Mouse (Mus musculus) midbrain, embryonic 15.5 days (tissue): ENCODE measurements around the gene Akain1. TPM values are rescaled to one million over a fixed set of nuclear protein-coding genes. Genes with fewer than 3 reads are reported as not detected.

Source experiments
- ATAC-seq: fragments of 200-750 bp; cut with Nextera tagmentation; replicated peaks from 2 replicates; pipeline ENCODE4 v1.8.0; 2017; ENCODE audit warnings: moderate TSS enrichment
- H3K27ac ChIP-seq: fragments of 300-500 bp; sonication (generic); 2 replicates; pipeline ENCODE4 v1.5.1; 2015; ENCODE audit warnings: mild to moderate bottlenecking, inconsistent platforms
- H3K27me3 ChIP-seq: fragments of 300-500 bp; sonication (generic); replicated peaks from 2 replicates; pipeline ENCODE4 v1.6.1; 2015; ENCODE audit warnings: inconsistent platforms
- H3K36me3 ChIP-seq: fragments of 300-500 bp; sonication (generic); replicated peaks from 2 replicates; pipeline ENCODE4 v1.6.1; 2015; ENCODE audit warnings: inconsistent platforms
- H3K4me1 ChIP-seq: fragments of 300-500 bp; sonication (generic); 2 replicates; pipeline ENCODE4 v1.6.1; 2015; ENCODE audit warnings: inconsistent platforms
- H3K4me2 ChIP-seq: fragments of 300-500 bp; sonication (generic); 2 replicates; pipeline ENCODE4 v1.6.1; 2015; ENCODE audit warnings: inconsistent platforms, mild to moderate bottlenecking, moderate library complexity
- H3K4me3 ChIP-seq: fragments of 300-500 bp; sonication (generic); 2 replicates; pipeline ENCODE4 v1.5.1; 2015; ENCODE audit warnings: mild to moderate bottlenecking, inconsistent platforms
- H3K9ac ChIP-seq: fragments of 300-500 bp; sonication (generic); 2 replicates; pipeline ENCODE4 v1.6.1; 2015; ENCODE audit warnings: mild to moderate bottlenecking, inconsistent platforms
- H3K9me3 ChIP-seq: fragments of 300-500 bp; sonication (generic); 2 replicates; pipeline ENCODE4 v1.6.1; 2016; ENCODE audit warnings: inconsistent platforms
- WGBS: fragments of 180-500 bp; shearing (Covaris S2); methylation state at CpG from one replicate; pipeline ENCODE4 v1.1.7; 2015; ENCODE audit warnings: mixed read lengths; 5-methylcytosine and 5-hydroxymethylcytosine counted together
- polyA plus RNA-seq: library from polyadenylated mRNA; unstranded; fragments of >200 nt; fragmentation: Nextera tagmentation; extraction: Ambion mirVana; gene quantifications from 2 replicates; pipeline ENCODE4 v1.2.1, GENCODE M21; 2015

The Akain1 gene
- polyA plus RNA-seq, 1 experiment from 2014 or later: 0.56 TPM

GRCm38 (mm10) chr17:69488826-69489225 is 49.7 kb downstream of the Akain1 start:
- 94% methylated on average over 5 of the region's 5 CpGs for WGBS
- no peaks in the 10 kb centered on the region for H3K4me1 ChIP-seq
- no peak for ATAC-seq
- no peaks in the 10 kb centered on the region for H3K9me3 ChIP-seq
- H3K4me2 ChIP-seq: no peak overlapping the region
- no peaks in the 10 kb centered on the region for H3K27me3 ChIP-seq
- no peak overlapping the region for H3K4me3 ChIP-seq
- no peak overlapping the region for H3K27ac ChIP-seq
- no peaks in the 10 kb centered on the region for H3K36me3 ChIP-seq
- no peak overlapping the region for H3K9ac ChIP-seq

DNA sequence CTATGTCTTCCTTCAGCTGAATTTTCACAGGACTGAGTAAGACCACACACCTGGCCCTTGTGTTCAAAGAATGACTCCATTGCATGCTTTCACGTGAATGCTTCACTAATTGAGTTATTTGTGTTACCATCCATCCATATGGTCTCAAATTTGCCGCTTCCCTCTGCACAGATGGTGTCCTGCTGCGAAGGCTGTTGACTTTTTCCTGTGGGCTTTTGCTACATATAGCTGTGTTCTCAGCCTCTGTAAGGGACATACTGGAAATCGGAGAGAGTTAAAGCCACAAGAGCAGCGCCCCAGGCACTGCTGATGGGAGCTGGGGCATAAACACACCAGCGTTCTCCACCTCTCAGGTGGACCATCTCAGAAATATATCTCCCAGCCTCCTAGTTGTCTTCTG is 53.2 kb downstream of the Akain1 start:
- ATAC-seq: no peak
- H3K4me3 ChIP-seq: no peak overlapping the region
- no peak overlapping the region for H3K9ac ChIP-seq
- no peaks in the 10 kb centered on the region for H3K9me3 ChIP-seq
- H3K4me2 ChIP-seq: no peak overlapping the region
- H3K36me3 ChIP-seq: no peaks in the 10 kb centered on the region
- no peaks in the 10 kb centered on the region for H3K4me1 ChIP-seq
- no peak overlapping the region for H3K27ac ChIP-seq
- H3K27me3 ChIP-seq: no peaks in the 10 kb centered on the region
- 76% methylated on average over 6 of the region's 6 CpGs for WGBS

DNA sequence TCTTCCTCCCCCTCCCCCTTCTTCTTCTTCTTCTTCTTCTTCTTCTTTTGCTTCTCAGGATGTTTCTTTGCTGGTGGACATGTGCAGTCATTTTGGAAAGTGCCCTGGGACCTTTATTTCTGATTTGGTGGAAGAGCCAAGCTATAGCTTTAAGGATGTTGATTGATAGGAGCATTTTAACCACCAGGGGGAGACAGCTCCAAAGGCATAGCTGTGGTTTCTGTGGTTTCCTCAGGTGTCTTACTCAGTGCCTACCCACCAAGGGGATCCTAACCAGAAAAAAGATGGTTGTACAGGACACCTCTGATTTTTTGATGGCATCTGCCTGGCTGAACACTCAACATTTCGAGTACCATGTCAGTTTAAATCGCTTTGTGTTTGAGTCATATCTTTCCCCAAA is 56.4 kb downstream of the Akain1 start:
- whole genome bisulfite sequencing: 53% methylated on average over 2 of the region's 2 CpGs
- no peaks in the 10 kb centered on the region for H3K4me1 ChIP-seq

GRCm38 (mm10) chr17:69496125-69496524 is 57.0 kb downstream of the Akain1 start:
- H3K27me3 ChIP-seq: no peaks in the 10 kb centered on the region
- WGBS: 88% methylated on average over 3 of the region's 3 CpGs
- ATAC-seq: no peak
- H3K36me3 ChIP-seq: no peaks in the 10 kb centered on the region
- H3K9me3 ChIP-seq: no peaks in the 10 kb centered on the region
- no peak overlapping the region for H3K4me2 ChIP-seq
- H3K4me3 ChIP-seq: no peak overlapping the region
- H3K4me1 ChIP-seq: no peaks in the 10 kb centered on the region
- no peak overlapping the region for H3K9ac ChIP-seq
- H3K27ac ChIP-seq: no peak overlapping the region

More for the DNA sequence above, 56.4 kb downstream of the Akain1 start:
- H3K27ac ChIP-seq: no peak overlapping the region
- H3K9ac ChIP-seq: no peak overlapping the region
- no peak for ATAC-seq
- H3K4me3 ChIP-seq: no peak overlapping the region
- no peaks in the 10 kb centered on the region for H3K9me3 ChIP-seq
- no peaks in the 10 kb centered on the region for H3K27me3 ChIP-seq
- no peaks in the 10 kb centered on the region for H3K36me3 ChIP-seq
- no peak overlapping the region for H3K4me2 ChIP-seq

DNA sequence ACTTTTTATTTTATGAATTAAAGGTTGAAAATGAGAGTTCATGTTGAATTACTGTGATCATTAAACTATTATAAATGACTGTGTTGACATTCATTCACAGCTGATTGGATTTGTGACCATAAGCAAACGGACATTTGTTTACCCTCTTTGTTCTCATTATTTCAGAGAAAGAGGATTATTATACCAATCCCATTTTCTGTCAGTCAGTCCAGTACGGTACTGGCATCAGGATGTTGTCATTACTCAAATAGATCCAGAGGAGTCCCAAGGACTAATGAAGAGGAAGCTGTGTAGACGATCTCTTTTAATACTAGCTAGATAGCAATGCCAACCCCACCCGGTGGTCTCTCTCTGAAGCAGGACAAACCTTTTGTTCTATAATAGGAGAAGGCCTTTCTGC is 58.2 kb downstream of the Akain1 start:
- H3K9me3 ChIP-seq: no peaks in the 10 kb centered on the region
- H3K4me1 ChIP-seq: no peaks in the 10 kb centered on the region
- no peak for ATAC-seq
- H3K9ac ChIP-seq: no peak overlapping the region
- no peak overlapping the region for H3K4me3 ChIP-seq
- no peaks in the 10 kb centered on the region for H3K36me3 ChIP-seq
- no peak overlapping the region for H3K4me2 ChIP-seq
- H3K27me3 ChIP-seq: no peaks in the 10 kb centered on the region
- H3K27ac ChIP-seq: no peak overlapping the region
- 64% methylated on average over 4 of the region's 4 CpGs for WGBS

DNA sequence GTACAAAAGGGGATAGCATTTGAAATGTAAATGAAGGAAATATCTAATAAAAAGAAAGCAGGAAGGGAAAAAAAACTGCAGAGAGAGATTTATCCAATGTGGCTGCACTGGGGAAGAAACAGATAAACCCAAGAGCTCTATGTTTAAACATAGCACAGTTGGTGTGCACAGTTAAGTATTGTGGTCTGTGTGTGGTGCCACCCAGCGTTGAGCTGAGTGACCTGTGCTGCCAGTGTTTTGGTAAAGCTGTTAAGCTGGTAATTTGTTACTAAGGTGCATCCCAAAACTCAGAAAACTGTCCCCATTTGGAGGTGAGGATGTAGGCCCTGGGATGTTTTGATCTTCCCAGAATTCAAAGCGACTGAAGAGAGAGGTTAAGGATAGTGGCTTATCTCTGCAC is 59.8 kb downstream of the Akain1 start:
- Histone ChIP-seq H3K27ac (no peak overlapping the region), H3K4me1 (no peaks in the 10 kb centered on the region), H3K36me3 (no peaks in the 10 kb centered on the region), H3K27me3 (no peaks in the 10 kb centered on the region), H3K4me2 (no peak overlapping the region), H3K9ac (no peak overlapping the region), H3K9me3 (no peaks in the 10 kb centered on the region), H3K4me3 (no peak overlapping the region)
- ATAC-seq: no peak
- WGBS: 44% methylated on average over 2 of the region's 2 CpGs

GRCm38 (mm10) chr17:69499441-69499840 is 60.3 kb downstream of the Akain1 start:
- 0 out of 2 replicates have a peak, but pooled peaks have one; percentile 37 for ATAC-seq
- Histone ChIP-seq H3K9me3 (no peaks in the 10 kb centered on the region), H3K9ac (no peak overlapping the region), H3K27me3 (no peaks in the 10 kb centered on the region), H3K4me3 (no peak overlapping the region), H3K4me1 (no peaks in the 10 kb centered on the region), H3K27ac (no peak overlapping the region), H3K4me2 (no peak overlapping the region), H3K36me3 (no peaks in the 10 kb centered on the region)
- 18% methylated on average over 5 of the region's 6 CpGs for WGBS

- H3K4me2 ChIP-seq: no peak overlapping the region
- H3K9me3 ChIP-seq: no peaks in the 10 kb centered on the region
- no peaks in the 10 kb centered on the region for H3K27me3 ChIP-seq
- no peak for ATAC-seq
- no peak overlapping the region for H3K9ac ChIP-seq
- H3K27ac ChIP-seq: no peak overlapping the region
- 42% methylated on average over 3 of the region's 3 CpGs for WGBS
- H3K4me1 ChIP-seq: no peaks in the 10 kb centered on the region
- H3K4me3 ChIP-seq: no peak overlapping the region
- no peaks in the 10 kb centered on the region for H3K36me3 ChIP-seq
Observed at GRCm38 (mm10) chr17:69506070-69506469, 66.9 kb downstream of the Akain1 start.

GRCm38 (mm10) chr17:69516344-69516907 is 77.3 kb downstream of the Akain1 start:
- H3K9me3 ChIP-seq: no peaks in the 10 kb centered on the region
- H3K4me3 ChIP-seq: no peak overlapping the region
- H3K9ac ChIP-seq: no peak overlapping the region
- no peak for ATAC-seq
- no peaks in the 10 kb centered on the region for H3K4me1 ChIP-seq
- H3K27ac ChIP-seq: no peak overlapping the region
- H3K27me3 ChIP-seq: no peaks in the 10 kb centered on the region
- H3K36me3 ChIP-seq: no peaks in the 10 kb centered on the region
- WGBS: 85% methylated on average over 4 of the region's 4 CpGs
- H3K4me2 ChIP-seq: no peak overlapping the region

DNA sequence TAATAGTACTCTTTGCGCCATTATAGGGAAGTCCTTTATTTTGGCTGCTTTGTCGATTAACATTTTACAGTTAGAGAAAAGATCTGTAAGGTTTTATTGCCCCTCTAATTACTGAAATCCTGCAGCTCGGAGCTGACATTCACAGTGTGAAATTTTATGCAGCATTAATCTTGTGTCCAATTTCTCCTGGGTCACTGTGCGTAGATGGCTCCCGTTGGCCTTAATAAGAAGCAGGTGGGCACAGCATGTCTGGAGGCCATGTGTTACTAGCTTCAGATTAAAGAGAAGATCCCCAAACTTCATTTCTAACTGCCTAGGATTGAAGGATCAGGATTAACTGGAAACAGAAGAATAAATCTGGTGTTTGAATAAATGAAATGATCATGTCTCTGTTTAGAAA is 92.3 kb downstream of the Akain1 start:
- Histone ChIP-seq H3K4me3 (no peak overlapping the region), H3K27ac (no peak overlapping the region), H3K4me2 (no peak overlapping the region), H3K9ac (no peak overlapping the region), H3K27me3 (no peaks in the 10 kb centered on the region), H3K36me3 (no peaks in the 10 kb centered on the region), H3K9me3 (no peaks in the 10 kb centered on the region), H3K4me1 (no peaks in the 10 kb centered on the region)
- no peak for ATAC-seq
- 54% methylated on average over 5 of the region's 5 CpGs for WGBS

Other genes starting within 250 kb of the Akain1 start
- gene Zbtb14, start 56.3 kb upstream of the Akain1 start, polyA plus RNA-seq: 31.3 and 34.8 TPM in 2 replicates